Mouse (Mus musculus): ENCODE measurements around the gene Rsbn1l. TPM values are rescaled to one million over a fixed set of nuclear protein-coding genes. Genes with fewer than 3 reads are reported as not detected.
A peak's percentile ranks its signal among the peaks of the same experiment; 100 is the strongest.

The Rsbn1l gene
- polyA plus RNA-seq, 1 experiment, result 1.2 TPM

- TF ChIP-seq GATA1 (IDR thresholded peaks at IDR 0.05; ENCODE audit: low read length) (no peak), TAL1 (IDR thresholded peaks at IDR 0.05; ENCODE audit: low read length) (no peak)
- Histone ChIP-seq H3K4me3 (replicated peaks) (no peak overlapping the region), H3K9me3 (ENCODE audit: control insufficient read depth, low read length) (no peaks in the 10 kb centered on the region), H3K27me3 (ENCODE audit: control insufficient read depth) (no peaks in the 10 kb centered on the region), H3K36me3 (ENCODE audit: control insufficient read depth) (peaks cover 53% of the 10 kb centered on the region), H3K4me1 (ENCODE audit: control insufficient read depth) (peaks cover 7% of the 10 kb centered on the region)
These were observed 31.6 kb downstream of the Rsbn1l start for GRCm38 (mm10) chr5:20924608-20925007.

- Histone ChIP-seq H3K36me3 (ENCODE audit: control insufficient read depth) (peaks cover 70% of the 10 kb centered on the region), H3K27me3 (ENCODE audit: control insufficient read depth) (no peaks in the 10 kb centered on the region), H3K9me3 (ENCODE audit: control insufficient read depth, low read length) (no peaks in the 10 kb centered on the region), H3K4me3 (replicated peaks) (no peak overlapping the region), H3K4me1 (ENCODE audit: control insufficient read depth) (peaks cover 2% of the 10 kb centered on the region; the same call in 1 of the 2 replicates)
- TF ChIP-seq TAL1 (IDR thresholded peaks at IDR 0.05; ENCODE audit: low read length), result no peak
- TF ChIP-seq GATA1 (IDR thresholded peaks at IDR 0.05; ENCODE audit: low read length), result no peak
These were observed 36.6 kb downstream of the Rsbn1l start for GRCm38 (mm10) chr5:20919566-20919965.

- Histone ChIP-seq H3K36me3 (ENCODE audit: control insufficient read depth) (peaks cover 74% of the 10 kb centered on the region), H3K9me3 (ENCODE audit: control insufficient read depth, low read length) (no peaks in the 10 kb centered on the region), H3K27me3 (ENCODE audit: control insufficient read depth) (no peaks in the 10 kb centered on the region), H3K4me3 (replicated peaks) (no peak overlapping the region), H3K4me1 (ENCODE audit: control insufficient read depth) (peaks cover 3% of the 10 kb centered on the region)
- TF ChIP-seq GATA1 (IDR thresholded peaks at IDR 0.05; ENCODE audit: low read length) (no peak), TAL1 (IDR thresholded peaks at IDR 0.05; ENCODE audit: low read length) (no peak)
These were observed 37.2 kb downstream of the Rsbn1l start for GRCm38 (mm10) chr5:20918967-20919366.

GRCm38 (mm10) chr5:20913372-20914275, 42.6 kb downstream of the Rsbn1l start:
- Histone ChIP-seq H3K4me3 (replicated peaks) (no peak overlapping the region), H3K27me3 (ENCODE audit: control insufficient read depth) (no peaks in the 10 kb centered on the region), H3K4me1 (ENCODE audit: control insufficient read depth) (peaks cover 17% of the 10 kb centered on the region), H3K36me3 (ENCODE audit: control insufficient read depth) (peaks cover 63% of the 10 kb centered on the region), H3K9me3 (ENCODE audit: control insufficient read depth, low read length) (no peaks in the 10 kb centered on the region)
- TF ChIP-seq TAL1 (IDR thresholded peaks at IDR 0.05; ENCODE audit: low read length) (no peak), GATA1 (IDR thresholded peaks at IDR 0.05; ENCODE audit: low read length) (no peak)

DNA sequence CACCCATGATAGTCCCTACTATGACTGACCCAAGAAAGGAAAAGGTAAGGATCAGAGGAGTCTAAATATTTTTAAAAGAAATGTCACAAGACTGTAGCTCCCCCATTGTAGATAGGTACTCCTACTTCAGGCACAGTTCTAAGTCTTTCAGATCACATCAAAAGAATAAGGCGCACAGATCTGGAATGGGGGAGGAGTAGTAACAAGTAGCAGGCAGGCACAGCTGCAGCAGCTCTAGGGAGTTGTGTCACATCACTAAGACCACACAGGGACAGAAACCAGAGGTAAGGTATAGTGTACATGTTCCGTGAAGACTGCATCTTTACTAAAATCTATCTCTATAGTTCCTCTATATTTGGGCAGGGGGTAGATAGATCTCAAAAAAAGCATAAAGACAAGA, 44.5 kb downstream of the Rsbn1l start:
- H3K36me3 ChIP-seq (ENCODE audit: control insufficient read depth), result peaks cover 63% of the 10 kb centered on the region
- TF ChIP-seq TAL1 (IDR thresholded peaks at IDR 0.05; ENCODE audit: low read length), result no peak

DNA sequence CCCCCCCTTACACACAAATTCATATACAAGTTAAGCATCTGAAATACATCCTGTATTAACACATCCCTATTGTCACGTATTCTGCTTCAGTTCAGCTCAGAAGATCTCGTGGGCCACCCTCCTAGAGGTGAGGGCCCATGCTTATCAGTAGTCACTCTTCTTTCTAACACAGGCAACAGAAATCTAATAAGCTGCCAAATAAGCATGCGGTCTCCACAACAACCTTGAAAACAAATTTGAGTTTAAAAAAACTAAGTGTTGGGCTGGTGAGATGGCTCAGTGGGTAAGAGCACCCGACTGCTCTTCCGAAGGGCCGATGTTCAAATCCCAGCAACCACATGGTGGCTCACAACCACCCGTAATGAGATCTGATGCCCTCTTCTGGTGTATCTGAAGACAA, 50.0 kb downstream of the Rsbn1l start:
- peaks cover 76% of the 10 kb centered on the region for H3K36me3 ChIP-seq (ENCODE audit: control insufficient read depth)
- H3K4me1 ChIP-seq (ENCODE audit: control insufficient read depth), result peaks cover 37% of the 10 kb centered on the region
- H3K27me3 ChIP-seq (ENCODE audit: control insufficient read depth), result no peaks in the 10 kb centered on the region
- H3K4me3 ChIP-seq (replicated peaks), result no peak overlapping the region
- H3K9me3 ChIP-seq (ENCODE audit: control insufficient read depth, low read length), result no peaks in the 10 kb centered on the region
- TF ChIP-seq TAL1 (IDR thresholded peaks at IDR 0.05; ENCODE audit: low read length) (no peak), GATA1 (IDR thresholded peaks at IDR 0.05; ENCODE audit: low read length) (no peak)

More for the DNA sequence above, 44.5 kb downstream of the Rsbn1l start:
- H3K27me3 ChIP-seq (ENCODE audit: control insufficient read depth), result no peaks in the 10 kb centered on the region
- H3K4me3 ChIP-seq (replicated peaks), result no peak overlapping the region
- H3K9me3 ChIP-seq (ENCODE audit: control insufficient read depth, low read length), result no peaks in the 10 kb centered on the region
- H3K4me1 ChIP-seq (ENCODE audit: control insufficient read depth), result peaks cover 28% of the 10 kb centered on the region

DNA sequence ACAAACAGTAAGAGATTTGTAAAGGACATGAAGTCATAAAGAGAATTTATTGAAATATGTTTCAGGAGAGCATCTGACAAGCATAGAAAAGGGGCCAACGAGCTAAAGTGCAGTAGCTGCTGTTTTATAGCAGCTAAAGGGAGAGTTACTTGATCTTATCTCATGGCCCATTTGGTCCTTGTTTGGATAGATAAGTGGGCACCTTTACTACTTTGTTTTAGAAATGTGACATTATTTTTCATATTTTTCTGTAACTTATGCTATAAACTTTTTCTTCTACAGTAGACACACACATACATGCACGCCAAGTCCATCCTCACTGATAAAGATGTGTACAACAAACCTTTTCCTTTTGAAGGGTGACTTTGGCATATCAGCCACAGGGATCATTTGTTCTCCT, 50.8 kb downstream of the Rsbn1l start:
- Histone ChIP-seq H3K4me1 (ENCODE audit: control insufficient read depth) (peaks cover 40% of the 10 kb centered on the region), H3K27me3 (ENCODE audit: control insufficient read depth) (no peaks in the 10 kb centered on the region), H3K36me3 (ENCODE audit: control insufficient read depth) (peaks cover 80% of the 10 kb centered on the region), H3K4me3 (replicated peaks) (no peak overlapping the region), H3K9me3 (ENCODE audit: control insufficient read depth, low read length) (no peaks in the 10 kb centered on the region)
- TF ChIP-seq GATA1 (IDR thresholded peaks at IDR 0.05; ENCODE audit: low read length), result no peak
- TF ChIP-seq TAL1 (IDR thresholded peaks at IDR 0.05; ENCODE audit: low read length), result no peak

GRCm38 (mm10) chr5:20904647-20905046, 51.6 kb downstream of the Rsbn1l start:
- TF ChIP-seq GATA1 (IDR thresholded peaks at IDR 0.05; ENCODE audit: low read length), result no peak
- no peak for TF ChIP-seq TAL1 (IDR thresholded peaks at IDR 0.05; ENCODE audit: low read length)
- Histone ChIP-seq H3K9me3 (ENCODE audit: control insufficient read depth, low read length) (no peaks in the 10 kb centered on the region), H3K27me3 (ENCODE audit: control insufficient read depth) (no peaks in the 10 kb centered on the region), H3K4me3 (replicated peaks) (no peak overlapping the region), H3K36me3 (ENCODE audit: control insufficient read depth) (peaks cover 82% of the 10 kb centered on the region), H3K4me1 (ENCODE audit: control insufficient read depth) (peaks cover 45% of the 10 kb centered on the region)

GRCm38 (mm10) chr5:20897446-20898167, 58.6 kb downstream of the Rsbn1l start:
- no peaks in the 10 kb centered on the region for H3K27me3 ChIP-seq (ENCODE audit: control insufficient read depth)
- H3K4me1 ChIP-seq (ENCODE audit: control insufficient read depth), result peaks cover 51% of the 10 kb centered on the region
- no peaks in the 10 kb centered on the region for H3K9me3 ChIP-seq (ENCODE audit: control insufficient read depth, low read length)
- TF ChIP-seq GATA1 (IDR thresholded peaks at IDR 0.05; ENCODE audit: low read length), result peak; percentile 72
- peak; percentile 88 for TF ChIP-seq TAL1 (IDR thresholded peaks at IDR 0.05; ENCODE audit: low read length)
- peaks cover 84% of the 10 kb centered on the region for H3K36me3 ChIP-seq (ENCODE audit: control insufficient read depth)
- H3K4me3 ChIP-seq (replicated peaks), result peak overlapping the region; percentile 46
